Comparison of ENCODE assay signal across 8 mouse cellular contexts in the genomic region with DNA sequence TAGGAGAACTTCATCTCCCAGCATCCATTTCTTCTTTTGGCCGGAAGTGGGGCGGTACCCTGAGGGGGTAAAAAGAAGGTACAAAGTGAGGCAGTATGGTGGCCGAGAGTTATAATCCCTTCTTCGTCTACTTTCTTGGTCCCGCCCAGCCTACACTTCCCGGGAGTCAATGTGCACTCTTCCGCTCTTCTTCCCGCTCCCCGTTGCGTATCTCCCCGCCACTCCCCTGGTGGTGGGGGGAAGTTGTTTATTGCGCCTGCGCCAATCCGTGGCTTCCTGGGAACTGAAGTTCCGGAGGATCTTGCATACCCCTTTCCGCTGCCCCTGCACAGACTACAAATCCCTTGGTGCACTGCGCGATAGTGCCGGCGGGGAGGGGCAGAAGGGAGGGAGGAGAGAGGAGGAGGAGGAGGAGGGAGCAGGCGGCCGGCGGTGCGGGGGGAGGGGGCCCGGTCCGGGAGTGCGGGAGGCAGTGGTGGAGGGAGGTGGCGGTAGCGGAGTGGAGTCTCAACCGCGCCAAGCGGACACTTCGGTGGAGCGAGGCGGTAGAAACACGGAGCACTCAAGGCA. TPM values are rescaled to one million over a fixed set of nuclear protein-coding genes. Genes with fewer than 3 reads are reported as not detected.
DNase-seq lines count a peak whose midpoint lies in the region; ATAC-seq and TF ChIP-seq lines count a peak whose summit lies in the region.

A gene (plus strand): TSS at position 387 of the 570 bp plus-strand sequence.

- under 1% methylated on average over 36 of the region's 36 CpGs for WGBS in heart, embryonic 11.5 days (ENCODE audit: insufficient replicate concordance)
- WGBS in kidney, embryonic 16.5 days: under 1% methylated on average over 34 of the region's 36 CpGs
- under 1% methylated on average over 34 of the region's 36 CpGs for WGBS in liver, adult 2 months

- H3K4me2 ChIP-seq in heart, embryonic 11.5 days: peak within 1 kb of the TSS; percentile 59
- peak within 1 kb of the TSS; percentile 60 for H3K4me2 ChIP-seq in kidney, embryonic 16.5 days (replicated peaks; ENCODE audit: low read depth, low read length)
- peak within 1 kb of the TSS; percentile 66 for H3K4me2 ChIP-seq in myocyte (ENCODE audit: low read depth)

- peak; percentile 41; the same call in 1 of the 2 replicates for TF ChIP-seq POLR2A in brain, embryonic 14.5 days (IDR thresholded peaks at IDR 0.05; ENCODE audit: borderline replicate concordance, extremely low read depth, insufficient read depth, insufficient read length, poor library complexity, severe bottlenecking)
- peak; percentile 80; the same call in 1 of the 2 replicates for TF ChIP-seq POLR2A in liver, adult 2 months (IDR thresholded peaks at IDR 0.05; ENCODE audit: extremely low read depth, insufficient read depth, low read length)
- peak; percentile 84 for TF ChIP-seq POLR2A in myocyte (IDR thresholded peaks at IDR 0.05; ENCODE audit: insufficient read length, low read depth)

- H3K9me3 ChIP-seq in erythroblast, embryonic 14.5 days (ENCODE audit: control insufficient read depth, low read length): no peaks in the 10 kb centered on the region
- no peaks in the 10 kb centered on the region for H3K9me3 ChIP-seq in heart, embryonic 11.5 days (replicated peaks; ENCODE audit: control insufficient read depth, low read length)
- H3K9me3 ChIP-seq in kidney, embryonic 16.5 days (ENCODE audit: low read length): no peaks in the 10 kb centered on the region

- peaks cover 38% of the 10 kb centered on the region for H3K79me3 ChIP-seq in C2C12 (ENCODE audit: low read depth)

- peak; percentile 100 for DNase-seq in brain, embryonic 14.5 days (ENCODE audit: low read depth)
- DNase-seq in liver, adult 2 months (ENCODE audit: extremely low read depth, low read depth, low spot score): peak; percentile 98
- DNase-seq in splenic B cell, adult 2 months (ENCODE audit: low read depth, low spot score): peak; percentile 98

- no peaks in the 10 kb centered on the region for H3K27me3 ChIP-seq in C2C12 (ENCODE audit: control insufficient read depth, insufficient read depth, insufficient read length)
- no peaks in the 10 kb centered on the region for H3K27me3 ChIP-seq in erythroblast, embryonic 14.5 days (ENCODE audit: control insufficient read depth)
- H3K27me3 ChIP-seq in heart, embryonic 11.5 days (ENCODE audit: control insufficient read depth, insufficient read depth, low read length): no peaks in the 10 kb centered on the region
- no peaks in the 10 kb centered on the region for H3K27me3 ChIP-seq in kidney, embryonic 16.5 days (ENCODE audit: insufficient read depth, low read length)
- no peaks in the 10 kb centered on the region for H3K27me3 ChIP-seq in liver, adult 2 months (ENCODE audit: control insufficient read depth, insufficient read depth, low read length)
- no peaks in the 10 kb centered on the region for H3K27me3 ChIP-seq in myocyte (ENCODE audit: control insufficient read depth, insufficient read depth, insufficient read length)
- no peaks in the 10 kb centered on the region for H3K27me3 ChIP-seq in splenic B cell, adult 2 months (ENCODE audit: control insufficient read depth, insufficient read depth, low read length, poor library complexity, severe bottlenecking)

- H3ac ChIP-seq in C2C12 (ENCODE audit: control insufficient read depth, insufficient read length, low read depth): peak within 1 kb of the TSS; percentile 82
- H3ac ChIP-seq in myocyte (ENCODE audit: control insufficient read depth, insufficient read length): peak within 1 kb of the TSS; percentile 77

- H3K4me3 ChIP-seq in C2C12 (ENCODE audit: insufficient read depth, poor library complexity, severe bottlenecking): peak within 1 kb of the TSS; percentile 100
- H3K4me3 ChIP-seq in erythroblast, embryonic 14.5 days (replicated peaks): peak within 1 kb of the TSS; percentile 85
- peak within 1 kb of the TSS; percentile 88 for H3K4me3 ChIP-seq in heart, embryonic 11.5 days (ENCODE audit: low read depth, low read length)
- peak within 1 kb of the TSS; percentile 98 for H3K4me3 ChIP-seq in kidney, embryonic 16.5 days (ENCODE audit: low read length)
- peak within 1 kb of the TSS; percentile 85 for H3K4me3 ChIP-seq in liver, adult 2 months (ENCODE audit: insufficient read depth, low read depth, low read length)
- H3K4me3 ChIP-seq in myocyte: peak within 1 kb of the TSS; percentile 100

- TF ChIP-seq CTCF in C2C12 (IDR thresholded peaks at IDR 0.05; ENCODE audit: control insufficient read depth, insufficient read depth, insufficient read length): no peak
- peak; percentile 37; the same call in 1 of the 2 replicates for TF ChIP-seq CTCF in brain, embryonic 14.5 days (IDR thresholded peaks at IDR 0.05; ENCODE audit: borderline replicate concordance, extremely low read depth, insufficient read depth, insufficient read length)
- TF ChIP-seq CTCF in liver, adult 2 months (IDR thresholded peaks at IDR 0.05; ENCODE audit: low read depth, low read length): peak; percentile 42; the same call in 1 of the 2 replicates

- H3K27ac ChIP-seq in heart, embryonic 11.5 days (ENCODE audit: low read depth, low read length): peak within 1 kb of the TSS; percentile 99
- peak within 1 kb of the TSS; percentile 99 for H3K27ac ChIP-seq in kidney, embryonic 16.5 days (ENCODE audit: low read length)
- peak within 1 kb of the TSS; percentile 79 for H3K27ac ChIP-seq in liver, adult 2 months (replicated peaks; ENCODE audit: insufficient read depth, low read depth, low read length)

- H3K36me3 ChIP-seq in C2C12 (ENCODE audit: control insufficient read depth, insufficient read depth): peaks cover 56% of the 10 kb centered on the region
- H3K36me3 ChIP-seq in erythroblast, embryonic 14.5 days (ENCODE audit: control insufficient read depth): peaks cover 59% of the 10 kb centered on the region
- peaks cover 24% of the 10 kb centered on the region for H3K36me3 ChIP-seq in heart, embryonic 11.5 days (ENCODE audit: control insufficient read depth, insufficient read depth, low read length)
- H3K36me3 ChIP-seq in kidney, embryonic 16.5 days (ENCODE audit: insufficient read depth, low read length): peaks cover 31% of the 10 kb centered on the region
- H3K36me3 ChIP-seq in liver, adult 2 months (ENCODE audit: control insufficient read depth, insufficient read depth, low read length): peaks cover 11% of the 10 kb centered on the region; the same call in 1 of the 2 replicates
- H3K36me3 ChIP-seq in myocyte (ENCODE audit: control insufficient read depth, insufficient read depth): peaks cover 33% of the 10 kb centered on the region
- peaks cover 18% of the 10 kb centered on the region for H3K36me3 ChIP-seq in splenic B cell, adult 2 months (ENCODE audit: control insufficient read depth, insufficient read depth, low read length, poor library complexity, severe bottlenecking)

- peak within 1 kb of the TSS; percentile 97 for H3K9ac ChIP-seq in heart, embryonic 11.5 days (ENCODE audit: low read depth, low read length)
- H3K9ac ChIP-seq in kidney, embryonic 16.5 days (replicated peaks; ENCODE audit: low read length): peak within 1 kb of the TSS; percentile 94
- H3K9ac ChIP-seq in liver, adult 2 months (ENCODE audit: low read depth, low read length): peak within 1 kb of the TSS; percentile 85

- ATAC-seq in heart, embryonic 11.5 days (replicated peaks; ENCODE audit: insufficient number of reproducible peaks, low FRiP score, low TSS enrichment): peak; percentile 76
- ATAC-seq in kidney, embryonic 16.5 days (ENCODE audit: low FRiP score, low TSS enrichment): peak; percentile 85

- H3K4me1 ChIP-seq in erythroblast, embryonic 14.5 days (ENCODE audit: control insufficient read depth): peaks cover 70% of the 10 kb centered on the region
- H3K4me1 ChIP-seq in heart, embryonic 11.5 days (ENCODE audit: control insufficient read depth, insufficient read depth, low read length): peaks cover 16% of the 10 kb centered on the region
- peaks cover 30% of the 10 kb centered on the region for H3K4me1 ChIP-seq in kidney, embryonic 16.5 days (ENCODE audit: insufficient read depth, low read length)
- H3K4me1 ChIP-seq in liver, adult 2 months (ENCODE audit: control insufficient read depth, insufficient read depth, low read length): peaks cover 5% of the 10 kb centered on the region; the same call in 1 of the 2 replicates

- H3K79me2 ChIP-seq in C2C12 (ENCODE audit: control insufficient read depth, insufficient read depth) (peaks cover 62% of the 10 kb centered on the region), myocyte (ENCODE audit: control insufficient read depth, insufficient read depth) (peaks cover 55% of the 10 kb centered on the region)
- peaks cover 16% of the 10 kb centered on the region; the same call in 1 of the 2 replicates for H3K79me2 ChIP-seq in liver, adult 2 months (ENCODE audit: control insufficient read depth, insufficient read depth, low read length)

TF ChIP-seq in C2C12, 6 proteins besides CTCF, POLR2A, EP300 and RAD21:
- no peak for TF ChIP-seq MYOG (IDR thresholded peaks at IDR 0.05; ENCODE audit: control insufficient read depth, extremely low read depth, insufficient read length)
- TF ChIP-seq MAX (IDR thresholded peaks at IDR 0.05): no peak
- TF ChIP-seq MYOD1 (IDR thresholded peaks at IDR 0.05; ENCODE audit: control insufficient read depth, insufficient read length, low read depth): no peak
- no peak for TF ChIP-seq FOSL1 (IDR thresholded peaks at IDR 0.05; ENCODE audit: insufficient read depth, low read length, poor library complexity, severe bottlenecking)
- TF ChIP-seq CEBPB (IDR thresholded peaks at IDR 0.05; ENCODE audit: low read depth): no peak
- TF ChIP-seq USF1 (IDR thresholded peaks at IDR 0.05; ENCODE audit: low read depth): no peak

TF ChIP-seq in myocyte, 11 proteins besides CTCF, POLR2A, EP300 and RAD21 (continues in another document):
- no peak for TF ChIP-seq TCF12 (IDR thresholded peaks at IDR 0.05; ENCODE audit: insufficient read depth, poor library complexity, severe bottlenecking)
- no peak for TF ChIP-seq USF1 (IDR thresholded peaks at IDR 0.05; ENCODE audit: low read depth)
- TF ChIP-seq MYOD1 (IDR thresholded peaks at IDR 0.05; ENCODE audit: control insufficient read depth in 1 of 3, insufficient read length in 2 of 3, low read depth in 2 of 3): no peak
- TF ChIP-seq POLR2AphosphoS2 (IDR thresholded peaks at IDR 0.05; ENCODE audit: insufficient read length, low read depth): peak; percentile 87
- TF ChIP-seq CEBPB (IDR thresholded peaks at IDR 0.05; ENCODE audit: insufficient read depth, poor library complexity, severe bottlenecking): no peak
- peak in 1 of 3 experiments; percentile 3 for TF ChIP-seq MYOG (IDR thresholded peaks at IDR 0.05; ENCODE audit: control insufficient read depth in 1 of 3, insufficient read depth in 1 of 3, insufficient read length in 2 of 3, low read depth in 2 of 3)
- TF ChIP-seq MAX (IDR thresholded peaks at IDR 0.05; ENCODE audit: low read depth): no peak

RNA-seq across cellular contexts. Expression of the gene that starts here (rescaled TPM):
- polyA plus RNA-seq in C2C12 (2012; fragmentation: generic; extraction: Trizol): 93.4 TPM
- polyA plus RNA-seq in brain, embryonic 14.5 days (2012; rRNA removed): 49.2 and 54.9 TPM in 2 replicates
- polyA plus RNA-seq in erythroblast, embryonic 14.5 days (2012): 4.5 and 5.5 TPM in 2 replicates
- polyA plus RNA-seq in heart, embryonic 11.5 days (2014; fragmentation: Nextera tagmentation; extraction: Ambion mirVana): 27.3 and 29.9 TPM in 2 replicates
- 69.1 and 74.5 TPM in 2 replicates for polyA plus RNA-seq in kidney, embryonic 16.5 days (2015; fragmentation: Nextera tagmentation; extraction: Ambion mirVana)
- 8.0 and 8.5 TPM in 2 replicates for total RNA-seq in liver, adult 2 months (2014; rRNA removed)
- 8.8 and 12.1 TPM in 2 replicates for polyA plus RNA-seq in liver, adult 2 months (2012; rRNA removed)
- polyA plus RNA-seq in myocyte (2012; fragmentation: generic; extraction: Trizol): 58.6 TPM

Comparison
In these comparisons a context has a peak if more than half of its experiments do, and no peak if none do; other contexts are left out.
1. Peak in every context shown above with its lines: DNase-seq, ATAC-seq, H3K4me3 ChIP-seq and H3K27ac ChIP-seq.